Mouse (Mus musculus): Measurements from ENCODE around the gene Tln2. TPM values are rescaled to one million over a fixed set of nuclear protein-coding genes. Genes with fewer than 3 reads are reported as not detected.

Gene Tln2
- polyA plus RNA-seq, 2 experiments, result 17.5 to 39.2 TPM

GRCm38 (mm10) chr9:67426304-67426703 is 133.2 kb downstream of the Tln2 start:
- Histone ChIP-seq H3K4me1 (ENCODE audit: control insufficient read depth, insufficient read depth, low read length) (no peaks in the 10 kb centered on the region), H3K4me3 (replicated peaks; ENCODE audit: low read length) (no peak overlapping the region), H3K27me3 (ENCODE audit: control insufficient read depth, insufficient read depth, low read length) (no peaks in the 10 kb centered on the region), H3K27ac (replicated peaks; ENCODE audit: low read depth, low read length) (no peak overlapping the region), H3K9me3 (ENCODE audit: control insufficient read depth, low read length) (no peaks in the 10 kb centered on the region), H3K4me2 (replicated peaks; ENCODE audit: low read depth, low read length, severe bottlenecking) (no peak overlapping the region), H3K9ac (ENCODE audit: low read depth, low read length, severe bottlenecking) (no peak overlapping the region), H3K36me3 (ENCODE audit: control insufficient read depth, insufficient read depth, low read length) (no peaks in the 10 kb centered on the region)
- ATAC-seq (ENCODE audit: low FRiP score, low read depth) (no peak), DNase-seq (ENCODE audit: low spot score) (no peak)
- no peak for TF ChIP-seq POLR2A (IDR thresholded peaks at IDR 0.05; ENCODE audit: borderline replicate concordance, extremely low read depth, insufficient read depth, insufficient read length)
- 62% methylated on average over 3 of the region's 3 CpGs for WGBS

GRCm38 (mm10) chr9:67424110-67424509 is 135.4 kb downstream of the Tln2 start:
- Histone ChIP-seq H3K4me3 (replicated peaks; ENCODE audit: low read length) (no peak overlapping the region), H3K27me3 (ENCODE audit: control insufficient read depth, insufficient read depth, low read length) (no peaks in the 10 kb centered on the region), H3K9ac (ENCODE audit: low read depth, low read length, severe bottlenecking) (no peak overlapping the region), H3K9me3 (ENCODE audit: control insufficient read depth, low read length) (no peaks in the 10 kb centered on the region), H3K27ac (replicated peaks; ENCODE audit: low read depth, low read length) (no peak overlapping the region), H3K4me1 (ENCODE audit: control insufficient read depth, insufficient read depth, low read length) (no peaks in the 10 kb centered on the region), H3K4me2 (replicated peaks; ENCODE audit: low read depth, low read length, severe bottlenecking) (no peak overlapping the region), H3K36me3 (ENCODE audit: control insufficient read depth, insufficient read depth, low read length) (no peaks in the 10 kb centered on the region)
- DNase-seq (ENCODE audit: low spot score) (no peak), ATAC-seq (ENCODE audit: low FRiP score, low read depth) (no peak)
- TF ChIP-seq POLR2A (IDR thresholded peaks at IDR 0.05; ENCODE audit: borderline replicate concordance, extremely low read depth, insufficient read depth, insufficient read length), result no peak
- WGBS, result 67% methylated on average over 7 of the region's 7 CpGs

GRCm38 (mm10) chr9:67418092-67418491 is 141.4 kb downstream of the Tln2 start:
- H3K4me3 ChIP-seq (replicated peaks; ENCODE audit: low read length), result no peak overlapping the region
- no peak for TF ChIP-seq POLR2A (IDR thresholded peaks at IDR 0.05; ENCODE audit: borderline replicate concordance, extremely low read depth, insufficient read depth, insufficient read length)
- H3K4me1 ChIP-seq (ENCODE audit: control insufficient read depth, insufficient read depth, low read length), result peaks cover 10% of the 10 kb centered on the region; the same call in 1 of the 2 replicates
- 53% methylated on average over 6 of the region's 6 CpGs for WGBS
- no peak overlapping the region for H3K27ac ChIP-seq (replicated peaks; ENCODE audit: low read depth, low read length)
- ATAC-seq (ENCODE audit: low FRiP score, low read depth) (no peak), DNase-seq (ENCODE audit: low spot score) (peak; percentile 5)
- H3K9me3 ChIP-seq (ENCODE audit: control insufficient read depth, low read length), result no peaks in the 10 kb centered on the region
- H3K4me2 ChIP-seq (replicated peaks; ENCODE audit: low read depth, low read length, severe bottlenecking), result no peak overlapping the region
- no peak overlapping the region for H3K9ac ChIP-seq (ENCODE audit: low read depth, low read length, severe bottlenecking)
- H3K27me3 ChIP-seq (ENCODE audit: control insufficient read depth, insufficient read depth, low read length), result no peaks in the 10 kb centered on the region
- no peaks in the 10 kb centered on the region for H3K36me3 ChIP-seq (ENCODE audit: control insufficient read depth, insufficient read depth, low read length)

GRCm38 (mm10) chr9:67410667-67411066 is 148.8 kb downstream of the Tln2 start:
- ATAC-seq (ENCODE audit: low FRiP score, low read depth) (no peak), DNase-seq (ENCODE audit: low spot score) (no peak)
- no peaks in the 10 kb centered on the region for H3K9me3 ChIP-seq (ENCODE audit: control insufficient read depth, low read length)
- H3K9ac ChIP-seq (ENCODE audit: low read depth, low read length, severe bottlenecking), result no peak overlapping the region
- no peaks in the 10 kb centered on the region for H3K27me3 ChIP-seq (ENCODE audit: control insufficient read depth, insufficient read depth, low read length)
- H3K4me2 ChIP-seq (replicated peaks; ENCODE audit: low read depth, low read length, severe bottlenecking), result no peak overlapping the region
- 83% methylated on average over 2 of the region's 2 CpGs for WGBS
- no peaks in the 10 kb centered on the region for H3K36me3 ChIP-seq (ENCODE audit: control insufficient read depth, insufficient read depth, low read length)
- no peak overlapping the region for H3K27ac ChIP-seq (replicated peaks; ENCODE audit: low read depth, low read length)
- no peaks in the 10 kb centered on the region for H3K4me1 ChIP-seq (ENCODE audit: control insufficient read depth, insufficient read depth, low read length)
- TF ChIP-seq POLR2A (IDR thresholded peaks at IDR 0.05; ENCODE audit: borderline replicate concordance, extremely low read depth, insufficient read depth, insufficient read length), result no peak
- H3K4me3 ChIP-seq (replicated peaks; ENCODE audit: low read length), result no peak overlapping the region

- WGBS, result 81% methylated on average over 7 of the region's 7 CpGs
- DNase-seq (ENCODE audit: low spot score) (peak; percentile 8), ATAC-seq (ENCODE audit: low FRiP score, low read depth) (no peak)
- Histone ChIP-seq H3K27me3 (ENCODE audit: control insufficient read depth, insufficient read depth, low read length) (no peaks in the 10 kb centered on the region), H3K9ac (ENCODE audit: low read depth, low read length, severe bottlenecking) (no peak overlapping the region), H3K4me2 (replicated peaks; ENCODE audit: low read depth, low read length, severe bottlenecking) (no peak overlapping the region), H3K4me1 (ENCODE audit: control insufficient read depth, insufficient read depth, low read length) (no peaks in the 10 kb centered on the region), H3K27ac (replicated peaks; ENCODE audit: low read depth, low read length) (no peak overlapping the region), H3K36me3 (ENCODE audit: control insufficient read depth, insufficient read depth, low read length) (no peaks in the 10 kb centered on the region), H3K4me3 (replicated peaks; ENCODE audit: low read length) (no peak overlapping the region), H3K9me3 (ENCODE audit: control insufficient read depth, low read length) (no peaks in the 10 kb centered on the region)
- TF ChIP-seq POLR2A (IDR thresholded peaks at IDR 0.05; ENCODE audit: borderline replicate concordance, extremely low read depth, insufficient read depth, insufficient read length), result no peak
These were observed 154.8 kb downstream of the Tln2 start for GRCm38 (mm10) chr9:67404736-67405135.

GRCm38 (mm10) chr9:67399563-67399962 is 159.9 kb downstream of the Tln2 start:
- TF ChIP-seq POLR2A (IDR thresholded peaks at IDR 0.05; ENCODE audit: borderline replicate concordance, extremely low read depth, insufficient read depth, insufficient read length), result no peak
- Histone ChIP-seq H3K27ac (replicated peaks; ENCODE audit: low read depth, low read length) (no peak overlapping the region), H3K36me3 (ENCODE audit: control insufficient read depth, insufficient read depth, low read length) (peaks cover 8% of the 10 kb centered on the region; the same call in 1 of the 2 replicates), H3K4me1 (ENCODE audit: control insufficient read depth, insufficient read depth, low read length) (no peaks in the 10 kb centered on the region), H3K4me2 (replicated peaks; ENCODE audit: low read depth, low read length, severe bottlenecking) (no peak overlapping the region), H3K4me3 (replicated peaks; ENCODE audit: low read length) (no peak overlapping the region), H3K9me3 (ENCODE audit: control insufficient read depth, low read length) (no peaks in the 10 kb centered on the region), H3K27me3 (ENCODE audit: control insufficient read depth, insufficient read depth, low read length) (no peaks in the 10 kb centered on the region), H3K9ac (ENCODE audit: low read depth, low read length, severe bottlenecking) (no peak overlapping the region)
- 80% methylated on average over 6 of the region's 6 CpGs for WGBS
- no peak for ATAC-seq (ENCODE audit: low FRiP score, low read depth)
- no peak for DNase-seq (ENCODE audit: low spot score)
